Mouse (Mus musculus): ENCODE measurements around the gene Cnksr3. TPM values are rescaled to one million over a fixed set of nuclear protein-coding genes. Genes with fewer than 3 reads are reported as not detected.
A peak's percentile ranks its signal among the peaks of the same experiment; 100 is the strongest.

The Cnksr3 gene
- polyA plus RNA-seq, 1 experiment, result 11.4 TPM

GRCm38 (mm10) chr10:7191721-7192413 is 20.2 kb downstream of the Cnksr3 start:
- Histone ChIP-seq H3K4me3 (no peak overlapping the region), H3K4me2 (ENCODE audit: low read depth) (peak overlapping the region; percentile 27), H3K27me3 (ENCODE audit: control insufficient read depth, insufficient read depth, insufficient read length) (no peaks in the 10 kb centered on the region), H3K79me2 (ENCODE audit: control insufficient read depth, insufficient read depth) (peaks cover 81% of the 10 kb centered on the region), H3ac (ENCODE audit: control insufficient read depth, insufficient read length) (no peak overlapping the region), H3K36me3 (ENCODE audit: control insufficient read depth, insufficient read depth) (no peaks in the 10 kb centered on the region)
- TF ChIP-seq MYOG (IDR thresholded peaks at IDR 0.05; ENCODE audit: control insufficient read depth in 1 of 3, insufficient read depth in 1 of 3, insufficient read length in 2 of 3, low read depth in 2 of 3), result no peak
- no peak for TF ChIP-seq POLR2A (IDR thresholded peaks at IDR 0.05; ENCODE audit: insufficient read length, low read depth)
- TF ChIP-seq MAX (IDR thresholded peaks at IDR 0.05; ENCODE audit: low read depth), result no peak
- no peak for TF ChIP-seq POLR2AphosphoS2 (IDR thresholded peaks at IDR 0.05; ENCODE audit: insufficient read length, low read depth)
- no peak for TF ChIP-seq CEBPB (IDR thresholded peaks at IDR 0.05; ENCODE audit: insufficient read depth, poor library complexity, severe bottlenecking)
- TF ChIP-seq MYOD1 (IDR thresholded peaks at IDR 0.05; ENCODE audit: control insufficient read depth in 1 of 3, insufficient read length in 2 of 3, low read depth in 2 of 3), result no peak
- TF ChIP-seq TCF12 (IDR thresholded peaks at IDR 0.05; ENCODE audit: insufficient read depth, poor library complexity, severe bottlenecking), result no peak
- TF ChIP-seq USF1 (IDR thresholded peaks at IDR 0.05; ENCODE audit: low read depth), result no peak
- TF ChIP-seq E2F4 (IDR thresholded peaks at IDR 0.05; ENCODE audit: insufficient read depth), result no peak
- no peak for TF ChIP-seq REST (IDR thresholded peaks at IDR 0.05; ENCODE audit: insufficient read depth, insufficient read length)
- TF ChIP-seq TCF3 (IDR thresholded peaks at IDR 0.05; ENCODE audit: insufficient read length, low read depth), result no peak
- TF ChIP-seq SRF (IDR thresholded peaks at IDR 0.05; ENCODE audit: control insufficient read depth, insufficient read length, low read depth), result no peak

DNA sequence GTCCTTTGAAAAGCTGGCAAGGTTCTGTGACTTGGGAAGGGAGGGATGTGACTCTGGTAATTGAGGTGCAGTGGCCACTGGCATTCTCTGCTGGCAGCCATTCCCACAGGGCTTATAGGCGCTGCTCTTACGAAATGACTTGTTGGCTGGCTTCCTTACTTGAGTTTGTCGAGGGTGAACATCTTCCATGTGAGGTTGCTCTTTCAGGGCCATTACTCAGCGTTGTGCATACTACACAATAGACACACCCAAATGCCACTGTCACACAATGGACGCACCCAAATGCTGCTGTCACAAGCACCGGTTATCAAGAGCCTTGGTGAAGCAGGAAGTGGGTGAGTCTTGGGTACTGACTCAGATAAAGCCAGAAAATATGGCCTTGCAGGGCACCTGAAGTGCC is 22.8 kb downstream of the Cnksr3 start:
- TF ChIP-seq E2F4 (IDR thresholded peaks at IDR 0.05; ENCODE audit: insufficient read depth), result no peak
- TF ChIP-seq CEBPB (IDR thresholded peaks at IDR 0.05; ENCODE audit: insufficient read depth, poor library complexity, severe bottlenecking), result peak; percentile 82
- TF ChIP-seq MAX (IDR thresholded peaks at IDR 0.05; ENCODE audit: low read depth), result no peak
- Histone ChIP-seq H3K79me2 (ENCODE audit: control insufficient read depth, insufficient read depth) (peaks cover 81% of the 10 kb centered on the region), H3K27me3 (ENCODE audit: control insufficient read depth, insufficient read depth, insufficient read length) (no peaks in the 10 kb centered on the region), H3K4me3 (no peak overlapping the region), H3K36me3 (ENCODE audit: control insufficient read depth, insufficient read depth) (no peaks in the 10 kb centered on the region), H3K4me2 (ENCODE audit: low read depth) (peak overlapping the region; percentile 63), H3ac (ENCODE audit: control insufficient read depth, insufficient read length) (no peak overlapping the region)

DNA sequence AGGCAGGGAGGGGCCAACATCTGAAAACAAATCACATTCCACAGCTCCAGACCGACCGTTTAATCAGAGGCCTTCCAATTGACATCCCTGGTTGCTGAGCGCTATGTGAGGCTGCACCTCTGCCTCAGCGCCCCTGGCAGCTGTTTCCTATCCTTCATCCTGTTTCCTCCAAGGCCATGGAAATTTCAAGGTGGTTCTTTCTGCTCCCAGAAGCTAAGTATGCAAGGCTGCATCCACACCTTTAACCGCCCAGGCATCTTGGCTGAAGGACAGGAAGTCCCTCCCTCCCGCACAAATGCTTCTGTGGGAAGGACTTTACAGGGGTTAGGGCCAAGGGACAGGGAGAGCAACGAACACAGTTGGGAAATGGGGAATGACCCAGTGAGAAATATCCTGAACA is 24.2 kb downstream of the Cnksr3 start:
- no peak overlapping the region for H3K4me3 ChIP-seq
- H3K4me2 ChIP-seq (ENCODE audit: low read depth), result no peak overlapping the region
- TF ChIP-seq E2F4 (IDR thresholded peaks at IDR 0.05; ENCODE audit: insufficient read depth) (no peak), POLR2AphosphoS2 (IDR thresholded peaks at IDR 0.05; ENCODE audit: insufficient read length, low read depth) (no peak), USF1 (IDR thresholded peaks at IDR 0.05; ENCODE audit: low read depth) (no peak), MAX (IDR thresholded peaks at IDR 0.05; ENCODE audit: low read depth) (no peak), CEBPB (IDR thresholded peaks at IDR 0.05; ENCODE audit: insufficient read depth, poor library complexity, severe bottlenecking) (no peak), TCF3 (IDR thresholded peaks at IDR 0.05; ENCODE audit: insufficient read length, low read depth) (no peak), REST (IDR thresholded peaks at IDR 0.05; ENCODE audit: insufficient read depth, insufficient read length) (no peak), TCF12 (IDR thresholded peaks at IDR 0.05; ENCODE audit: insufficient read depth, poor library complexity, severe bottlenecking) (no peak), SRF (IDR thresholded peaks at IDR 0.05; ENCODE audit: control insufficient read depth, insufficient read length, low read depth) (no peak), POLR2A (IDR thresholded peaks at IDR 0.05; ENCODE audit: insufficient read length, low read depth) (no peak), MYOD1 (IDR thresholded peaks at IDR 0.05; ENCODE audit: control insufficient read depth in 1 of 3, insufficient read length in 2 of 3, low read depth in 2 of 3) (no peak)
- no peak overlapping the region for H3ac ChIP-seq (ENCODE audit: control insufficient read depth, insufficient read length)
- H3K79me2 ChIP-seq (ENCODE audit: control insufficient read depth, insufficient read depth), result peaks cover 84% of the 10 kb centered on the region
- H3K27me3 ChIP-seq (ENCODE audit: control insufficient read depth, insufficient read depth, insufficient read length), result no peaks in the 10 kb centered on the region
- no peaks in the 10 kb centered on the region for H3K36me3 ChIP-seq (ENCODE audit: control insufficient read depth, insufficient read depth)

DNA sequence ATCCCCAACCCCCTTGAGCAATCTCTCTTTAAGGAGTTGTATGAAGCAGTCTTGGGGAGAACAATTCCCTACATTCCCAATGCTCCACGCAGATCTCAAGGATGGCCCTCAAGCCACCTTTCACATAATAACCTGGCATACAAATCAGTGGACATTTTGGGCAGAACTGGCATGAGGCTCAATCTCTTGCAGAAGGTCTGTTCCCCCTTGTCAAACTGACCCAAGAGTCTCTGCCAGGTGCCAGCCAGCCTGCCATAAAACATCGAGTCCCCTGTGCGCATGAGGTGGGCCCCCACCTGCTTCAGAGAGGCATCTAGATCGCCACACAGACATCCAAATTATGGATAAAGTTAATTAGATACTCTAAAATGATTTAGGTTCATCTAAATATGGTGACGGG is 25.0 kb downstream of the Cnksr3 start:
- no peak overlapping the region for H3K4me3 ChIP-seq
- no peaks in the 10 kb centered on the region for H3K27me3 ChIP-seq (ENCODE audit: control insufficient read depth, insufficient read depth, insufficient read length)
- TF ChIP-seq REST (IDR thresholded peaks at IDR 0.05; ENCODE audit: insufficient read depth, insufficient read length), result no peak
- no peak for TF ChIP-seq MYOG (IDR thresholded peaks at IDR 0.05; ENCODE audit: control insufficient read depth in 1 of 3, insufficient read depth in 1 of 3, insufficient read length in 2 of 3, low read depth in 2 of 3)
- no peak for TF ChIP-seq CEBPB (IDR thresholded peaks at IDR 0.05; ENCODE audit: insufficient read depth, poor library complexity, severe bottlenecking)
- TF ChIP-seq MYOD1 (IDR thresholded peaks at IDR 0.05; ENCODE audit: control insufficient read depth in 1 of 3, insufficient read length in 2 of 3, low read depth in 2 of 3), result no peak
- TF ChIP-seq MAX (IDR thresholded peaks at IDR 0.05; ENCODE audit: low read depth), result no peak
- TF ChIP-seq POLR2AphosphoS2 (IDR thresholded peaks at IDR 0.05; ENCODE audit: insufficient read length, low read depth), result no peak
- TF ChIP-seq USF1 (IDR thresholded peaks at IDR 0.05; ENCODE audit: low read depth), result no peak
- TF ChIP-seq TCF12 (IDR thresholded peaks at IDR 0.05; ENCODE audit: insufficient read depth, poor library complexity, severe bottlenecking), result no peak
- no peak for TF ChIP-seq SRF (IDR thresholded peaks at IDR 0.05; ENCODE audit: control insufficient read depth, insufficient read length, low read depth)
- no peak for TF ChIP-seq POLR2A (IDR thresholded peaks at IDR 0.05; ENCODE audit: insufficient read length, low read depth)
- no peak for TF ChIP-seq E2F4 (IDR thresholded peaks at IDR 0.05; ENCODE audit: insufficient read depth)
- no peak for TF ChIP-seq TCF3 (IDR thresholded peaks at IDR 0.05; ENCODE audit: insufficient read length, low read depth)
- H3K79me2 ChIP-seq (ENCODE audit: control insufficient read depth, insufficient read depth), result peaks cover 81% of the 10 kb centered on the region
- no peak overlapping the region for H3ac ChIP-seq (ENCODE audit: control insufficient read depth, insufficient read length)
- no peaks in the 10 kb centered on the region for H3K36me3 ChIP-seq (ENCODE audit: control insufficient read depth, insufficient read depth)
- H3K4me2 ChIP-seq (ENCODE audit: low read depth), result no peak overlapping the region

- TF ChIP-seq POLR2AphosphoS2 (IDR thresholded peaks at IDR 0.05; ENCODE audit: insufficient read length, low read depth) (no peak), MYOG (IDR thresholded peaks at IDR 0.05; ENCODE audit: control insufficient read depth in 1 of 3, insufficient read depth in 1 of 3, insufficient read length in 2 of 3, low read depth in 2 of 3) (peak in 1 of 3 experiments; percentile 19), CEBPB (IDR thresholded peaks at IDR 0.05; ENCODE audit: insufficient read depth, poor library complexity, severe bottlenecking) (no peak), REST (IDR thresholded peaks at IDR 0.05; ENCODE audit: insufficient read depth, insufficient read length) (no peak), MAX (IDR thresholded peaks at IDR 0.05; ENCODE audit: low read depth) (no peak), MYOD1 (IDR thresholded peaks at IDR 0.05; ENCODE audit: control insufficient read depth in 1 of 3, insufficient read length in 2 of 3, low read depth in 2 of 3) (peak in 2 of 3 experiments; percentile 14 to 21)
- Histone ChIP-seq H3K79me2 (ENCODE audit: control insufficient read depth, insufficient read depth) (peaks cover 81% of the 10 kb centered on the region), H3K4me2 (ENCODE audit: low read depth) (no peak overlapping the region), H3ac (ENCODE audit: control insufficient read depth, insufficient read length) (no peak overlapping the region), H3K27me3 (ENCODE audit: control insufficient read depth, insufficient read depth, insufficient read length) (no peaks in the 10 kb centered on the region), H3K4me3 (no peak overlapping the region), H3K36me3 (ENCODE audit: control insufficient read depth, insufficient read depth) (no peaks in the 10 kb centered on the region)
Measured at GRCm38 (mm10) chr10:7186018-7186417, 26.0 kb downstream of the Cnksr3 start.

Measured in myocyte (in vitro differentiated cells).